Mouse (Mus musculus) olfactory bulb, adult 2 months (tissue): Measurements from ENCODE around the gene Adat1.

Experiments used
- CTCF ChIP-seq: fragments of 200-500 bp; IDR thresholded peaks from 2 replicates; pipeline ENCODE4 v1.5.1; 2012; ENCODE audit warnings: low read depth, mild to moderate bottlenecking, low read length, moderate library complexity; ENCODE audit not compliant: insufficient read depth
- POLR2A ChIP-seq: fragments of 200-500 bp; IDR thresholded peaks from 2 replicates; pipeline ENCODE4 v1.6.1; 2012; ENCODE audit warnings: mild to moderate bottlenecking, low read depth, low read length, moderate library complexity; ENCODE audit not compliant: insufficient read depth

- TF ChIP-seq CTCF (no peak), POLR2A (no peak)
These were observed 27.8 kb downstream of the Adat1 start for GRCm38 (mm10) chr8:111964351-111964750.
